Mouse (Mus musculus) hindbrain, postnatal 0 days (tissue): ENCODE data around the gene Ip6k1. TPM values are rescaled to one million over a fixed set of nuclear protein-coding genes. Genes with fewer than 3 reads are reported as not detected.

Source experiments
- ATAC-seq: fragments of 200-750 bp; cut with Nextera tagmentation; 2 replicates; pipeline ENCODE4 v1.8.0; 2017; ENCODE audit warnings: mild to moderate bottlenecking, moderate TSS enrichment, moderate library complexity
- DNase-seq: peaks from one replicate; pipeline ENCODE4 v3.0.0-alpha.2; 2015; ENCODE audit warnings: low spot score
- H3K27ac ChIP-seq: fragments of 300-500 bp; sonication (generic); 2 replicates; pipeline ENCODE4 v1.5.1; 2014; ENCODE audit warnings: mild to moderate bottlenecking
- H3K27me3 ChIP-seq: fragments of 300-500 bp; sonication (generic); 2 replicates; pipeline ENCODE4 v1.6.1; 2014; ENCODE audit warnings: low read length, mixed read lengths; ENCODE audit not compliant: insufficient read depth
- H3K36me3 ChIP-seq: fragments of 300-500 bp; sonication (generic); 2 replicates; pipeline ENCODE4 v1.6.1; 2014; ENCODE audit warnings: low read length, mixed read lengths; ENCODE audit not compliant: insufficient read depth
- H3K4me1 ChIP-seq: fragments of 300-500 bp; sonication (generic); 2 replicates; pipeline ENCODE4 v1.6.1; 2014; ENCODE audit warnings: antibody characterized with exemption, low read length, mixed read lengths; ENCODE audit not compliant: insufficient read depth
- H3K4me2 ChIP-seq: fragments of 300-500 bp; sonication (generic); 2 replicates; pipeline ENCODE4 v1.6.1; 2014; ENCODE audit warnings: low read depth, mild to moderate bottlenecking, low read length, moderate library complexity, mixed read lengths
- H3K4me3 ChIP-seq: fragments of 300-500 bp; sonication (generic); 2 replicates; pipeline ENCODE4 v1.5.1; 2014; ENCODE audit warnings: low read length
- H3K9ac ChIP-seq: fragments of 300-500 bp; sonication (generic); replicated peaks from 2 replicates; pipeline ENCODE4 v1.6.1; 2014; ENCODE audit warnings: mild to moderate bottlenecking, low read length, moderate library complexity, mixed read lengths
- H3K9me3 ChIP-seq: fragments of 300-500 bp; sonication (generic); 2 replicates; pipeline ENCODE4 v1.6.1; 2016; ENCODE audit warnings: low read length, mixed read lengths
- CTCF ChIP-seq: IDR thresholded peaks from 2 replicates; pipeline ENCODE4 v1.5.1; 2016; ENCODE audit warnings: antibody characterized with exemption, control low read depth, low read depth
- WGBS: fragments of 180-500 bp; shearing (Covaris S2); extraction: QIAGEN DNeasy Blood & Tissue Kit; methylation state at CpG from one replicate; pipeline ENCODE4 v1.1.7; 2014; 5-methylcytosine and 5-hydroxymethylcytosine counted together
- polyA plus RNA-seq: library from polyadenylated mRNA; unstranded; fragments of >200 nt; fragmentation: Nextera tagmentation; extraction: Ambion mirVana; gene quantifications from 2 replicates; pipeline ENCODE4 v1.2.1, GENCODE M21; 2015
- total RNA-seq: library from RNA; depleted of rRNA; stranded (reverse); fragments of >200 nt; gene quantifications from 2 replicates; pipeline ENCODE4 v1.2.3, GENCODE M21; 2014

The Ip6k1 gene
- total and polyA plus RNA-seq, 2 experiments from 2014 or later: 83.6 to 258 TPM

- no peak overlapping the region for H3K4me2 ChIP-seq
- no peak for DNase-seq
- 0 out of 2 replicates have a peak overlapping the region, but pooled peaks have one; percentile 28 for H3K9ac ChIP-seq
- 63% methylated on average over 7 of the region's 7 CpGs for WGBS
- H3K4me1 ChIP-seq: peaks cover 8% of the 10 kb centered on the region
- H3K4me3 ChIP-seq: no peak overlapping the region
- H3K36me3 ChIP-seq: peaks cover 19% of the 10 kb centered on the region
- ATAC-seq: no peak
- H3K27ac ChIP-seq: no peak overlapping the region
- TF ChIP-seq CTCF: no peak
- H3K27me3 ChIP-seq: no peaks in the 10 kb centered on the region
- no peaks in the 10 kb centered on the region for H3K9me3 ChIP-seq
These were observed 71.0 kb downstream of the Ip6k1 start for GRCm38 (mm10) chr9:108073141-108073930.

- Histone ChIP-seq H3K9ac (peak within 1 kb of the TSS; percentile 94), H3K27ac (peak within 1 kb of the TSS; percentile 45; the same call in 1 of the 2 replicates), H3K9me3 (no peaks in the 10 kb centered on the region), H3K27me3 (peaks cover 12% of the 10 kb centered on the region; the same call in 1 of the 2 replicates), H3K4me2 (peak within 1 kb of the TSS; percentile 73), H3K36me3 (peaks cover 13% of the 10 kb centered on the region; the same call in 1 of the 2 replicates), H3K4me1 (peaks cover 18% of the 10 kb centered on the region), H3K4me3 (peak within 1 kb of the TSS; percentile 67)
- WGBS: 77% methylated on average over 5 of the region's 5 CpGs
- DNase-seq (no peak), ATAC-seq (no peak; the same call in 1 of the 2 replicates)
- no peak for TF ChIP-seq CTCF
These were observed 77.9 kb downstream of the Ip6k1 start, which contains the start of gene Mst1 for GRCm38 (mm10) chr9:108080168-108080567. Gene Mst1, plus strand, starts transcription at chr9:108080436.

DNA sequence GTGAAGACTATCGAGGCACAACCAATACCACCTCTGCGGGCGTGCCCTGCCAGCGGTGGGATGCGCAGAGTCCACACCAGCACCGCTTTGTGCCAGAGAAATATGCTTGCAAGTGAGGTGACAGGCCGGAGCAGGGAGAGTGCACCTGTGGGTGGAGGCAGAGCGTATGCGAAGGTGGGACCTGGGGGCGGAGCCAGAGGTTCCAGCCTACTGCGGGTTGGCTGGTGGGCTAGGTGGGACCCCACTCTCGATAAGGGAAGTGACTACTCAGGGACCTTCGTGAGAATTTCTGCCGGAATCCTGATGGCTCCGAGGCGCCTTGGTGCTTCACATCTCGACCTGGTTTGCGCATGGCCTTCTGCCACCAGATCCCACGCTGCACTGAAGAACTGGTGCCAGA lies 80.2 kb downstream of the Ip6k1 start:
- peak overlapping the region; percentile 42 for H3K4me2 ChIP-seq
- ATAC-seq (no peak), DNase-seq (peak; percentile 27)
- peaks cover 37% of the 10 kb centered on the region for H3K36me3 ChIP-seq
- no peak for TF ChIP-seq CTCF
- H3K27me3 ChIP-seq: peaks cover 12% of the 10 kb centered on the region; the same call in 1 of the 2 replicates
- WGBS: 7% methylated on average over 18 of the region's 19 CpGs
- H3K9me3 ChIP-seq: no peaks in the 10 kb centered on the region
- H3K27ac ChIP-seq: no peak overlapping the region
- peaks cover 18% of the 10 kb centered on the region for H3K4me1 ChIP-seq
- H3K9ac ChIP-seq: peak overlapping the region; percentile 30; the same call in 1 of the 2 replicates
- H3K4me3 ChIP-seq: peak overlapping the region; percentile 16

- peak within 1 kb of the TSS; percentile 42 for H3K4me2 ChIP-seq
- H3K9me3 ChIP-seq: no peaks in the 10 kb centered on the region
- 32% methylated on average over 12 of the region's 12 CpGs for WGBS
- H3K27ac ChIP-seq: no peak within 1 kb of the TSS
- no peak for ATAC-seq
- no peak for TF ChIP-seq CTCF
- H3K27me3 ChIP-seq: peaks cover 12% of the 10 kb centered on the region; the same call in 1 of the 2 replicates
- DNase-seq: no peak
- H3K9ac ChIP-seq: peak within 1 kb of the TSS; percentile 30; the same call in 1 of the 2 replicates
- peaks cover 38% of the 10 kb centered on the region for H3K36me3 ChIP-seq
- H3K4me1 ChIP-seq: peaks cover 13% of the 10 kb centered on the region
- peak within 1 kb of the TSS; percentile 16 for H3K4me3 ChIP-seq
These were observed 80.7 kb downstream of the Ip6k1 start, which contains the start of gene Rnf123 for GRCm38 (mm10) chr9:108082988-108083431. Gene Rnf123, minus strand, starts transcription at chr9:108083346.

DNA sequence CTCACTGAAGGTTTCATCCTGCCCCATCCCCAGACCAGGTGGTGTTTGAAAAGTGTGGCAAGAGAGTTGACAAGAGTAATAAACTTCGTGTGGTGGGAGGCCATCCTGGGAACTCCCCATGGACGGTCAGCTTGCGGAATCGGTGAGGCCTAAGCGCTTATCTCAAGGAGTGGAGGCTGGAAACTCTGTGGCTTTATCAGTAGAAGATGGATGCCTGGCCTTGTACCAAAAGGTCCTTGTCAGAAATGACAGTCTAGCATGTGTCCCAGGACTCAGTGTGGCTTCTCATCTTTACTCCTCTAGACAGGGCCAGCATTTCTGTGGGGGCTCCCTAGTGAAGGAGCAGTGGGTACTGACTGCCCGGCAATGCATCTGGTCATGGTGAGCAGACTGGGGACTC lies 81.3 kb downstream of the Ip6k1 start:
- WGBS: 83% methylated on average over 6 of the region's 6 CpGs

DNA sequence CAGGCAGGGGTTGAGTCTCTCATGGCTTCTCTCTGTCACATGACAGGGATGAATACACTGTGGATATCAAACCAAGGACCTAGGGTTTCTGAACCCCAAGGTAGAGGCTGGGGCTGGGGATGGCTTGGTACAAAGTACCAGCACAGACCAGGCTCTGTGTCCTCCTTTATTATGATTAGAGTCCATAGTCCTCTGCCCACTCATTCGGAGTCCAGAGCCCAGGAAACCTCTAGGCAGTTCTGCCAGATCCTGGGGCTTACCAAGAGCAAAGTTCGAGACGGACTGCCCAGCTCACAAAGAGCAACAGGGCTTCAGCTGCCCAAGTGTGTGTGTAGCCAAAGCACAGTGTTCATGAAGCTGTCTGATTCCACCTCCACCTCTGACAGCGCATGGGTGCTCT lies 83.0 kb downstream of the Ip6k1 start:
- Histone ChIP-seq H3K4me1 (0 out of 2 replicates have a peak, but pooled peaks cover 6% of the 10 kb centered on the region), H3K9ac (no peak overlapping the region), H3K9me3 (no peaks in the 10 kb centered on the region), H3K4me3 (no peak overlapping the region), H3K4me2 (no peak overlapping the region), H3K27me3 (peaks cover 12% of the 10 kb centered on the region; the same call in 1 of the 2 replicates), H3K36me3 (peaks cover 59% of the 10 kb centered on the region), H3K27ac (no peak overlapping the region)
- ATAC-seq (no peak), DNase-seq (no peak)
- 93% methylated on average over 4 of the region's 4 CpGs for WGBS
- no peak for TF ChIP-seq CTCF

More for the DNA sequence above, 81.3 kb downstream of the Ip6k1 start:
- Histone ChIP-seq H3K4me2 (no peak overlapping the region), H3K9ac (no peak overlapping the region), H3K27ac (no peak overlapping the region), H3K4me3 (no peak overlapping the region), H3K27me3 (peaks cover 12% of the 10 kb centered on the region; the same call in 1 of the 2 replicates), H3K4me1 (peaks cover 8% of the 10 kb centered on the region), H3K36me3 (peaks cover 42% of the 10 kb centered on the region), H3K9me3 (no peaks in the 10 kb centered on the region)
- ATAC-seq: no peak
- TF ChIP-seq CTCF: no peak
- no peak for DNase-seq
